Mouse (Mus musculus): Measurements from ENCODE around the gene Olfr896-ps1. TPM values are rescaled to one million over a fixed set of nuclear protein-coding genes. Genes with fewer than 3 reads are reported as not detected.

Gene Olfr896-ps1
- not detected in 2 replicates for polyA plus RNA-seq (2016; fragmentation: Nextera tagmentation; extraction: Ambion mirVana)

DNA sequence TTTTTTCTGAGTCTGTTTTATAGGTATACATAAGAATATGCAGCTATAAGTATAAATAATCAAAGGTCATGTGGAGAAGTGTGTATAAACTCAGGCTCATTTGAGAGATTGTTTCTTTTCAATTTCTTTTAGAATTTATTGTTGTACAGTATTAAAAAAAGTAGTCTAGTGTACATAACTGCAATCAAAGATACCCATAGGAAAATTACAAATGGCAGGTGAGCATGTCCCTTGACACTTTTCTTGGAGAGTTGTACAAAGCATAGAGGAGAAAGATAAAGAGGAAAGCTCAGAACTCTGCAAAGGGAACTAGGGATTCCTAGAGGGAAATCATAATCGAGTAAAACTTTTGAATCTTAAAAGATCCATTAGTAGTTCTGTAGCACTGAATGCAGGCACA is at the start of gene Olfr896-ps1:
Gene Olfr896-ps1, plus strand, starts transcription at position 301 of the 400 bp plus-strand sequence.
- ATAC-seq (ENCODE audit: low FRiP score, low read depth): no peak
- H3K4me3 ChIP-seq: no peak within 1 kb of the TSS
- H3K9ac ChIP-seq: no peak within 1 kb of the TSS
- no peaks in the 10 kb centered on the region for H3K27me3 ChIP-seq (replicated peaks)
- H3K27ac ChIP-seq: no peak within 1 kb of the TSS
- H3K9me3 ChIP-seq: no peaks in the 10 kb centered on the region
- no peaks in the 10 kb centered on the region for H3K4me1 ChIP-seq
- H3K4me2 ChIP-seq (replicated peaks): no peak within 1 kb of the TSS
- no peaks in the 10 kb centered on the region for H3K36me3 ChIP-seq
- WGBS: 87% methylated on average over 1 of the region's 1 CpGs

DNA sequence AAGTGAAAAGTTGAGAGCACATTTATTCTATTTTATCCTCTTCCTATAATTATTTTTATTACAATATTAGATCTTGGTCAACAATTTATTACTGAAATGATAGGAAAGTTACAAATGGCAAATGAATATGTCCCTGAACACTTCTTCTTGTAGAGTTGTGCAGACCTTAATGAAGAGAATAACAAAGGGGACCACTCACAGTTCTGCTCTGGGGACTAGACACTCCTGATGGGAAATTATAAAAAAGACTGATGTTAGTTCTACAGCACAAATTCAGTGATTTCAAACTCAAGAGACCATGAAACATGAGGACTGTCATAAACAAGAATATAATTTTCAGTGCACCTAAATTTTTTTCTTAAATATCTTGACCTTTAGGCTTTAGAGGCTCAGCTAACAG is 38.4 kb upstream of the Olfr896-ps1 start, which contains the start of gene Olfr143:
Gene Olfr143, plus strand, starts transcription at position 301 of the 400 bp plus-strand sequence.
- Histone ChIP-seq H3K9ac (no peak within 1 kb of the TSS), H3K27me3 (replicated peaks) (no peaks in the 10 kb centered on the region), H3K4me1 (no peaks in the 10 kb centered on the region), H3K4me2 (replicated peaks) (no peak within 1 kb of the TSS), H3K9me3 (no peaks in the 10 kb centered on the region), H3K4me3 (no peak within 1 kb of the TSS), H3K36me3 (no peaks in the 10 kb centered on the region), H3K27ac (no peak within 1 kb of the TSS)
- ATAC-seq (ENCODE audit: low FRiP score, low read depth): no peak

DNA sequence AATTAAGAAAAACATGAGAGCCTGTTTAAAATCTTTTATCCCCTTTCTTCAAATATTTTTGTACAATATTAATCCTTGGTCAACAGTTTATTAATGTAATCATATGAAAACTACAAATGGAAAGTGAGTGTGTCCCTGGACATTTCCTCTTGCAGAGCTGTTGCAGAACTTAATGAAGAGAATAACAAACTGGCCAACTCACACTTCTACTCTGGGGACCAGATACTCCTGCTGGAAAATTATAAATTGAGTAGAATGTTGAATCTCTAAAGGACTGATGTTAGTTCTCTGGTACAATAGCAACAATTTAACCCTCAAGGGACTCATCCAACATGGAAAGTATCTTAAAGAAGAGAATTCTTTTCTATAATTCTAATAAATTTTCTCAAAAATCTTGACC is 23.4 kb upstream of the Olfr896-ps1 start, which contains the start of gene Olfr895:
Gene Olfr895, plus strand, starts transcription at position 301 of the 400 bp plus-strand sequence.
- Histone ChIP-seq H3K9ac (no peak within 1 kb of the TSS), H3K4me3 (no peak within 1 kb of the TSS), H3K4me1 (no peaks in the 10 kb centered on the region), H3K4me2 (replicated peaks) (no peak within 1 kb of the TSS), H3K9me3 (no peaks in the 10 kb centered on the region), H3K27me3 (replicated peaks) (no peaks in the 10 kb centered on the region), H3K36me3 (no peaks in the 10 kb centered on the region), H3K27ac (no peak within 1 kb of the TSS)
- no peak for ATAC-seq (ENCODE audit: low FRiP score, low read depth)

DNA sequence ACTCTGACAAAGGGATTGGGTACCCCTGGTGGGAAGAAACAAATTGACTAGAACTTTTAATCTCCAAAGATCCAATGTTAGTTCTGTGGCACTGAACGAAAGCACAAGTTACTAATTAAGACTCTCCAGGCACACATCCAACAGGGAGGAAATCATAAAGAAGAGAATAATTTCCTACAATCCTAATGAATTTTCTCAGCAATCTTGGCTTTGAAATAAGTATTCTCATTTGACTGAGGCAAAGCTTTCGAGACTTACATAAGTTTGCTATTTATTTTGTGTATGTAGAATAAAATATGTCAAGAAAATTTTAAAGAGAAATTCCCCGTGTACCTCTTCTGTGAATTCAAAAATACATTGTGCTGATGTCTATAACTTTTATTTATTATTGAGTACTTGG is 37.9 kb downstream of the Olfr896-ps1 start, which contains the start of gene Olfr25:
Gene Olfr25, plus strand, starts transcription at position 301 of the 400 bp plus-strand sequence.
- Histone ChIP-seq H3K9ac (no peak within 1 kb of the TSS), H3K4me1 (no peaks in the 10 kb centered on the region), H3K27me3 (replicated peaks) (no peaks in the 10 kb centered on the region), H3K4me3 (no peak within 1 kb of the TSS), H3K9me3 (no peaks in the 10 kb centered on the region), H3K4me2 (replicated peaks) (no peak within 1 kb of the TSS), H3K27ac (no peak within 1 kb of the TSS), H3K36me3 (no peaks in the 10 kb centered on the region)
- 85% methylated on average over 3 of the region's 3 CpGs for WGBS
- ATAC-seq (ENCODE audit: low FRiP score, low read depth): no peak

Other genes starting within 250 kb of the Olfr896-ps1 start
- gene Olfr884, start 244.6 kb upstream of the Olfr896-ps1 start, polyA plus RNA-seq (2016; fragmentation: Nextera tagmentation; extraction: Ambion mirVana): not detected in 2 replicates
- gene Olfr885, start 229.8 kb upstream of the Olfr896-ps1 start, polyA plus RNA-seq (2016; fragmentation: Nextera tagmentation; extraction: Ambion mirVana): not detected in 2 replicates
- gene Olfr887, start 207.0 kb upstream of the Olfr896-ps1 start, polyA plus RNA-seq (2016; fragmentation: Nextera tagmentation; extraction: Ambion mirVana): not detected in 2 replicates
- gene Olfr888, start 183.0 kb upstream of the Olfr896-ps1 start, polyA plus RNA-seq (2016; fragmentation: Nextera tagmentation; extraction: Ambion mirVana): not detected in 2 replicates
- gene Olfr889, start 175.9 kb upstream of the Olfr896-ps1 start, polyA plus RNA-seq (2016; fragmentation: Nextera tagmentation; extraction: Ambion mirVana): 0.09 and 0.11 TPM in 2 replicates
- not detected in 2 replicates for gene Olfr890, start 148.6 kb upstream of the Olfr896-ps1 start, polyA plus RNA-seq (2016; fragmentation: Nextera tagmentation; extraction: Ambion mirVana)
- gene Olfr891, start 110.3 kb upstream of the Olfr896-ps1 start, polyA plus RNA-seq (2016; fragmentation: Nextera tagmentation; extraction: Ambion mirVana): not detected in 2 replicates
- gene Olfr893, start 82.7 kb upstream of the Olfr896-ps1 start, polyA plus RNA-seq (2016; fragmentation: Nextera tagmentation; extraction: Ambion mirVana): not detected in 2 replicates
- gene Olfr894, start 73.1 kb upstream of the Olfr896-ps1 start, polyA plus RNA-seq (2016; fragmentation: Nextera tagmentation; extraction: Ambion mirVana): not detected in 2 replicates
- not detected in 2 replicates for gene Olfr143, start 38.3 kb upstream of the Olfr896-ps1 start, polyA plus RNA-seq (2016; fragmentation: Nextera tagmentation; extraction: Ambion mirVana)
- gene Olfr895, start 23.3 kb upstream of the Olfr896-ps1 start, polyA plus RNA-seq (2016; fragmentation: Nextera tagmentation; extraction: Ambion mirVana): not detected in 2 replicates
- gene Olfr25, start 38.0 kb downstream of the Olfr896-ps1 start, polyA plus RNA-seq (2016; fragmentation: Nextera tagmentation; extraction: Ambion mirVana): not detected in 2 replicates
- gene Olfr898, start 57.3 kb downstream of the Olfr896-ps1 start, polyA plus RNA-seq (2016; fragmentation: Nextera tagmentation; extraction: Ambion mirVana): not detected in 2 replicates
- not detected in 2 replicates for gene Olfr250, start 75.8 kb downstream of the Olfr896-ps1 start, polyA plus RNA-seq (2016; fragmentation: Nextera tagmentation; extraction: Ambion mirVana)
- gene Olfr251, start 86.0 kb downstream of the Olfr896-ps1 start, polyA plus RNA-seq (2016; fragmentation: Nextera tagmentation; extraction: Ambion mirVana): not detected in 2 replicates
- not detected in 2 replicates for gene Olfr147, start 110.6 kb downstream of the Olfr896-ps1 start, polyA plus RNA-seq (2016; fragmentation: Nextera tagmentation; extraction: Ambion mirVana)
- gene Olfr901, start 138.3 kb downstream of the Olfr896-ps1 start, polyA plus RNA-seq (2016; fragmentation: Nextera tagmentation; extraction: Ambion mirVana): not detected in 2 replicates
- not detected in 2 replicates for gene Olfr902, start 156.5 kb downstream of the Olfr896-ps1 start, polyA plus RNA-seq (2016; fragmentation: Nextera tagmentation; extraction: Ambion mirVana)
- gene Olfr904, start 172.0 kb downstream of the Olfr896-ps1 start, polyA plus RNA-seq (2016; fragmentation: Nextera tagmentation; extraction: Ambion mirVana): not detected in 2 replicates
- gene Olfr905, start 180.0 kb downstream of the Olfr896-ps1 start, polyA plus RNA-seq (2016; fragmentation: Nextera tagmentation; extraction: Ambion mirVana): not detected in 2 replicates
- gene Olfr906, start 196.0 kb downstream of the Olfr896-ps1 start, polyA plus RNA-seq (2016; fragmentation: Nextera tagmentation; extraction: Ambion mirVana): not detected in 2 replicates
- gene Olfr907, start 204.7 kb downstream of the Olfr896-ps1 start, polyA plus RNA-seq (2016; fragmentation: Nextera tagmentation; extraction: Ambion mirVana): not detected in 2 replicates
- gene Olfr911-ps1, start 230.5 kb downstream of the Olfr896-ps1 start, polyA plus RNA-seq (2016; fragmentation: Nextera tagmentation; extraction: Ambion mirVana): not detected in 2 replicates
- not detected in 2 replicates for gene Olfr910, start 246.7 kb downstream of the Olfr896-ps1 start, polyA plus RNA-seq (2016; fragmentation: Nextera tagmentation; extraction: Ambion mirVana)